Mouse (Mus musculus): ENCODE measurements around the gene Pclo.
"Not testable (repeated sequence)": the region's sequence is repeated elsewhere in the genome, so short reads cannot be mapped to it uniquely, and the experiment has no call there.

Gene Pclo

GRCm38 (mm10) chr5:14680419-14680818 is 165.7 kb downstream of the Pclo start:
- no peak for DNase-seq (ENCODE audit: low read depth, low spot score)

GRCm38 (mm10) chr5:14691995-14692394 is 177.3 kb downstream of the Pclo start:
- DNase-seq (ENCODE audit: low read depth, low spot score), result no peak

- no peak for DNase-seq (ENCODE audit: low read depth, low spot score)
Observed at GRCm38 (mm10) chr5:14696745-14697144, 182.0 kb downstream of the Pclo start.

- DNase-seq (ENCODE audit: low read depth, low spot score), result no peak
Observed at GRCm38 (mm10) chr5:14700900-14701299, 186.2 kb downstream of the Pclo start.

- no peak for DNase-seq (ENCODE audit: low read depth, low spot score)
Observed at GRCm38 (mm10) chr5:14705423-14705822, 190.7 kb downstream of the Pclo start.

GRCm38 (mm10) chr5:14707311-14707710 is 192.6 kb downstream of the Pclo start:
- no peak for DNase-seq (ENCODE audit: low read depth, low spot score)

GRCm38 (mm10) chr5:14723576-14723975 is 208.9 kb downstream of the Pclo start:
- DNase-seq (ENCODE audit: low read depth, low spot score), result no peak

GRCm38 (mm10) chr5:14728676-14729253 is 214.0 kb downstream of the Pclo start:
- DNase-seq (ENCODE audit: low read depth, low spot score), result no peak

GRCm38 (mm10) chr5:14750882-14751281 is 236.2 kb downstream of the Pclo start:
- DNase-seq (ENCODE audit: low read depth, low spot score), result no peak

GRCm38 (mm10) chr5:14766686-14767085 is 252.0 kb downstream of the Pclo start:
- DNase-seq (ENCODE audit: low read depth, low spot score), result peak; percentile 50

- DNase-seq (ENCODE audit: low read depth, low spot score), result no peak
Observed at GRCm38 (mm10) chr5:14782362-14783082, 267.8 kb downstream of the Pclo start.

- no peak for DNase-seq (ENCODE audit: low read depth, low spot score)
Observed at GRCm38 (mm10) chr5:14793891-14794290, 279.2 kb downstream of the Pclo start.

GRCm38 (mm10) chr5:14807136-14807535 is 292.4 kb downstream of the Pclo start:
- DNase-seq (ENCODE audit: low read depth, low spot score), result peak; percentile 55

GRCm38 (mm10) chr5:14833165-14833860 is 318.6 kb downstream of the Pclo start:
- DNase-seq (ENCODE audit: low read depth, low spot score), result no peak

- DNase-seq (ENCODE audit: low read depth, low spot score), result no peak
Observed at GRCm38 (mm10) chr5:14834155-14834991, 319.7 kb downstream of the Pclo start.

GRCm38 (mm10) chr5:14853650-14854049 is 338.9 kb downstream of the Pclo start:
- DNase-seq (ENCODE audit: low read depth, low spot score), result no peak

GRCm38 (mm10) chr5:14885291-14885690 is 370.6 kb downstream of the Pclo start:
- DNase-seq (ENCODE audit: low read depth, low spot score), result not testable (repeated sequence)

- DNase-seq (ENCODE audit: low read depth, low spot score), result no peak
Observed at GRCm38 (mm10) chr5:14892242-14892641, 377.5 kb downstream of the Pclo start.

GRCm38 (mm10) chr5:14903539-14903938 is 388.8 kb downstream of the Pclo start:
- DNase-seq (ENCODE audit: low read depth, low spot score), result peak; percentile 8
